Mouse (Mus musculus) urinary bladder, postnatal 25 days (tissue): Measurements from ENCODE around the gene Fam216b.

Experiments used
- DNase-seq: peaks from one replicate; pipeline ENCODE4 v3.0.0; 2022; ENCODE audit warnings: low spot score

Fam216b gene

GRCm38 (mm10) chr14:78041886-78042526 is 46.8 kb downstream of the Fam216b start:
- no peak for DNase-seq

DNA sequence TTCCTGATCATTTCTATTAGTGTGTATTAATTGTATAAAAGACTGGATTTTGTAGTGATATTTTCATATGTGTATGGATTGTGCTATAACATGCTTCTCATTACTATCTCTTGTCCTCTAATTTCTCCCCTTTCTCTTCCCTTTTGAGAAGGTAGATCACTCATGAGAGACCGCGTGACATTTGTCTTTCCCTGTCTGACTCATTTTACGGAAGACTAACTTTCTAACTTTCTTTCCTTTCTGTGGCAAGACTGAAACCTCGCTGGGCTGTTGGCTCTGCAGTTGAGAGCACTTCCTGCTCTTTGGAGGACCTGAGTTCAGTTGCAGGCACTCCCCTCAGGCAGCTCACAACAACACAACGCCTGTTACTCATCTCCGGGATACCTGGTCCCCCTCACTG is 48.2 kb downstream of the Fam216b start:
- DNase-seq = no peak

DNA sequence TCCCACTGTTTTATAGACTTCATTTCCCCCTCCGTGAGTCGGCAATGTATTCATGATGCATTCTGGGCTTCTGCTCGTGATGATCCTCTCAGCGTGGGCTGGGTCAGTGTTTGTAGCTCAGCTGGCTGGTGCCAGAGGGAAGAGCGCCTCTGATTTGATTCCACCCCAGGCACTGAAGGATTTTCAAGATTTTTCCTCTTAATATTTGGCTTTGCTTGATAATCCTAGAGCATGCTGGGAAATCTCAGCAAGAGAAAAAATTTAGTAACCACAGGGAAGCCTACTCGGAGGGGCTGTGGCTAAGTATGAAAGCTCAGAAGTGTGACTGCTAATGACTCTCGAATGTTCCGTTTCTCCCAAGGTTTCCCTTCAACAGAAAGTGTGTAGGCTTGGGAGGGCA is 49.9 kb downstream of the Fam216b start:
- DNase-seq = no peak
